Mouse (Mus musculus): ENCODE measurements around the gene Olfr325.

DNA sequence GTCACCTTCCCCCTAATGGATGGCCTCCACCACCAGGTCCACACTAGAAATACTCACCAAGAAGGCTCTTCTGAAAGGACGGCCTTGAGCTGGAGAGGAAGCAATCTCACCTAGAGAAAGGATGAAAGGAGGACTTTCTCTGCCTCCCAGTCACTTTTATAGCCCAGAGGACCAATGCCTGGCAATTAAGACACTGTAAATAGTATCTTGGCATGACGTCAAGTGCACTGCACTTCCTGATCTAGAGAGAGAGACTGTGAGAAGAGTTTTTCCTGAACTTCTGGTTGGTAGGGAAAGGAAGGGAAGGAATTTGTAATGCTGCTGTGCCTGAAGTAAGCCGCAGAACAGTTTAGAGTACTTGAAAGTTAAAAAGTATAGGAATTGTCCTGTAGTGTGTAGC, 35.8 kb downstream of the Olfr325 start:
- no peak for TF ChIP-seq POLR2A (IDR thresholded peaks at IDR 0.05; ENCODE audit: borderline replicate concordance, insufficient read depth, low read length)
- no peak for TF ChIP-seq CTCF (IDR thresholded peaks at IDR 0.05; ENCODE audit: borderline replicate concordance, insufficient read depth, low read depth, low read length)

Measured in cerebellum, adult 2 months (tissue).